Mouse (Mus musculus) thymus, adult 2 months (tissue): ENCODE data around the gene Cpsf6. TPM values are rescaled to one million over a fixed set of nuclear protein-coding genes. Genes with fewer than 3 reads are reported as not detected.

Source experiments
- DNase-seq: peaks from one replicate; pipeline ENCODE4 v3.0.0; 2021
- H3K27ac ChIP-seq: fragments of 200-500 bp; 2 replicates; pipeline ENCODE4 v1.5.1; 2012; ENCODE audit warnings: low read length, control low read depth; ENCODE audit not compliant: control insufficient read depth, insufficient read depth
- H3K27me3 ChIP-seq: fragments of 200-500 bp; 2 replicates; pipeline ENCODE4 v1.6.1; 2012; ENCODE audit warnings: mild to moderate bottlenecking, low read length, moderate library complexity, mixed read lengths; ENCODE audit not compliant: control insufficient read depth, insufficient read depth
- H3K36me3 ChIP-seq: fragments of 200-500 bp; 2 replicates; pipeline ENCODE4 v1.6.1; 2012; ENCODE audit warnings: mild to moderate bottlenecking, low read length, moderate library complexity; ENCODE audit not compliant: control insufficient read depth, insufficient read depth
- H3K4me1 ChIP-seq: fragments of 200-500 bp; replicated peaks from 2 replicates; pipeline ENCODE4 v1.6.1; 2012; ENCODE audit warnings: low read length; ENCODE audit not compliant: control insufficient read depth, insufficient read depth
- H3K4me3 ChIP-seq: fragments of 200-500 bp; 2 replicates; pipeline ENCODE4 v1.5.1; 2012; ENCODE audit warnings: mild to moderate bottlenecking, low read length, control low read depth, moderate library complexity; ENCODE audit not compliant: control insufficient read depth, insufficient read depth
- CTCF ChIP-seq: fragments of 200-500 bp; IDR thresholded peaks from 2 replicates; pipeline ENCODE4 v1.5.1; 2012; ENCODE audit warnings: mild to moderate bottlenecking, control low read depth, low read length, moderate library complexity, borderline replicate concordance; ENCODE audit not compliant: control insufficient read depth, poor library complexity, insufficient read depth; ENCODE audit errors: extremely low read depth
- POLR2A ChIP-seq: fragments of 200-500 bp; IDR thresholded peaks from 2 replicates; pipeline ENCODE4 v1.6.1; 2012; ENCODE audit warnings: mild to moderate bottlenecking, low read length, control low read depth, moderate library complexity; ENCODE audit not compliant: control insufficient read depth, poor library complexity, insufficient read depth; ENCODE audit errors: extremely low read depth
- WGBS: fragments of 180-500 bp; shearing (Covaris S2); methylation state at CpG from one replicate; pipeline ENCODE4 v1.1.7; 2018; 5-methylcytosine and 5-hydroxymethylcytosine counted together
- polyA plus RNA-seq: library from polyadenylated mRNA; depleted of rRNA; stranded (reverse); fragments of >200 nt; gene quantifications from 2 replicates; pipeline ENCODE4 v1.2.3, GENCODE M21; 2012

Gene Cpsf6
- polyA plus RNA-seq, 1 experiment: 171 TPM

GRCm38 (mm10) chr10:117316391-117316790 lies 63.4 kb downstream of the Cpsf6 start:
- WGBS: 95% methylated on average over 11 of the region's 11 CpGs
- TF ChIP-seq CTCF: no peak
- TF ChIP-seq POLR2A: no peak
- Histone ChIP-seq H3K27ac (no peak overlapping the region), H3K4me3 (no peak overlapping the region), H3K4me1 (no peaks in the 10 kb centered on the region), H3K36me3 (no peaks in the 10 kb centered on the region), H3K27me3 (no peaks in the 10 kb centered on the region)
- no peak for DNase-seq

GRCm38 (mm10) chr10:117313133-117313532 lies 66.7 kb downstream of the Cpsf6 start:
- Histone ChIP-seq H3K27me3 (no peaks in the 10 kb centered on the region), H3K4me1 (no peaks in the 10 kb centered on the region), H3K36me3 (no peaks in the 10 kb centered on the region), H3K27ac (no peak overlapping the region), H3K4me3 (no peak overlapping the region)
- no peak for TF ChIP-seq POLR2A
- TF ChIP-seq CTCF: no peak
- WGBS: 93% methylated on average over 2 of the region's 2 CpGs
- no peak for DNase-seq

GRCm38 (mm10) chr10:117312168-117312567 lies 67.6 kb downstream of the Cpsf6 start:
- Histone ChIP-seq H3K27ac (no peak overlapping the region), H3K4me3 (no peak overlapping the region), H3K4me1 (no peaks in the 10 kb centered on the region), H3K27me3 (no peaks in the 10 kb centered on the region), H3K36me3 (no peaks in the 10 kb centered on the region)
- TF ChIP-seq POLR2A (no peak), CTCF (no peak)
- 95% methylated on average over 8 of the region's 8 CpGs for WGBS
- DNase-seq: no peak

- 95% methylated on average over 5 of the region's 5 CpGs for WGBS
- TF ChIP-seq POLR2A (no peak), CTCF (no peak)
- H3K4me1 ChIP-seq: no peaks in the 10 kb centered on the region
- H3K36me3 ChIP-seq: no peaks in the 10 kb centered on the region
- DNase-seq: no peak
- H3K27me3 ChIP-seq: no peaks in the 10 kb centered on the region
- H3K4me3 ChIP-seq: no peak overlapping the region
- no peak overlapping the region for H3K27ac ChIP-seq
These were observed 75.4 kb downstream of the Cpsf6 start for GRCm38 (mm10) chr10:117304371-117304770.

- Histone ChIP-seq H3K27ac (no peak overlapping the region), H3K27me3 (no peaks in the 10 kb centered on the region), H3K36me3 (no peaks in the 10 kb centered on the region), H3K4me3 (no peak overlapping the region), H3K4me1 (no peaks in the 10 kb centered on the region)
- TF ChIP-seq POLR2A: no peak
- no peak for TF ChIP-seq CTCF
- WGBS: 37% methylated on average over 1 of the region's 1 CpGs
- DNase-seq: no peak
These were observed 78.1 kb downstream of the Cpsf6 start for GRCm38 (mm10) chr10:117301688-117302087.

GRCm38 (mm10) chr10:117299901-117300520 lies 79.8 kb downstream of the Cpsf6 start:
- Histone ChIP-seq H3K4me3 (no peak overlapping the region), H3K27me3 (no peaks in the 10 kb centered on the region), H3K4me1 (no peaks in the 10 kb centered on the region), H3K36me3 (no peaks in the 10 kb centered on the region), H3K27ac (no peak overlapping the region)
- 84% methylated on average over 5 of the region's 5 CpGs for WGBS
- no peak for TF ChIP-seq CTCF
- no peak for TF ChIP-seq POLR2A
- DNase-seq: no peak

DNA sequence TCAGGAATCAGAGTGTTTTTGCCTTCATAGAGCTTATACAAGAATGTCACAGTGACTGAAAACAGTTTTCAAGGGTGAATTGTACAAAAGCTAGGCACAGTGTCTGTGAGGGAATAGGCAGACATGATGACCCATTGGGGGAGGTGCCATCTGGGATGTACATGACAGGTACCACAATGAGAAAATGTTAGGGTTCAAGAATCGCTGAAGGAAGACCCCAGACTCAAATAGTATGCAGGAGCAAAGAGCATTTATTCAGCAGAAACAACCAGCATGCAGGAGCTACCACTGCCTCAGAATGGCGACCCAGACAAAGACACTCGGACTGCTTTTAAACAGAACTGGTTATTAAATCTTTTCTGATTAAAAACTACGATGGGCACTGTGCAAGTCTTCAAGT lies 80.7 kb downstream of the Cpsf6 start:
- no peak overlapping the region for H3K27ac ChIP-seq
- DNase-seq: no peak
- H3K36me3 ChIP-seq: no peaks in the 10 kb centered on the region
- no peaks in the 10 kb centered on the region for H3K27me3 ChIP-seq
- WGBS: 97% methylated on average over 4 of the region's 4 CpGs
- no peak for TF ChIP-seq POLR2A
- TF ChIP-seq CTCF: no peak
- H3K4me3 ChIP-seq: no peak overlapping the region
- H3K4me1 ChIP-seq: no peaks in the 10 kb centered on the region
